Mouse (Mus musculus): ENCODE measurements at regions not wholly inside any gene's neighbourhood (a gene's known extent, or its start where the extent isn't known, plus 50 kb on each side); places are given as distances from the start of the nearest gene placed in this dataset.

DNA sequence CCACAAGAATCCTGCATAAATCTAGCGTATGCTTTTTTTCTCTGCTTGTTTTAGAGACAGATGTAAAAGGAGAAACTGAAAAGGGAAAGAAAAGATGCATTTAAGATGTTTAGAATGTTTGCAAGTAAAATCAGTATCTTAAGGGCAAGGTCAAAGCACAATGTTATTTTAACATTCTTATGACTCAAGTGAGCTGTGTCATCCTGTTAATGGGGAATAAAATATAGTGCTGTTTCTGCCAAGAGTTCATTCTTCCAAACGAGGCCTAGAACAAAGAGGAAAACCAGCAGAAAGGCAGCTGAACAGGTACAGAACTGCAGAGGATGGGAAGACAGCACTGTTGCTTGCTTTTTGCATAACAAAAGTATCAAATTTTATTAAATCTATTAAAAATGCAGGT, 156.7 kb upstream of the Tmtc1 start:
- no peak for DNase-seq (ENCODE audit: low spot score)

DNA sequence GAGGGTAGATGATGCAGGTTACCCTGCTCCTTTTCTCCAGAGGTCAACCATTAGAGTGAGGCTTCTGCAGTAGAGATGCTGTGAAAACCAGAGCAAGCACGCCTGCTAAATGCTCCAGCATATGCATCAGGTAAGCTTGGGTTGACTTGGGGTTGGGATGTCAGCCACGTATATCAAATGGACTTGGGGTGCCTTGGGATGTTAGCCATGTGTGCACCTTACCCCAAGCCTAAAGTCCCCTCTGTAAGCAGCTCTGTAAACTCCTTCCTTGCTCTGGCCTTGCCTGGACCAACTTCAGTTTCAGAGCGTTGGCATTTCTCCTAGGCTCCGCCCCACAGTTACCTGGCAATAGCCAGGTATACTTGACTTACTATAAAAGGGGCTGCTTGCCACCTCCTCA, 155.3 kb upstream of the Tmtc1 start:
- DNase-seq (ENCODE audit: low spot score), result no peak

DNA sequence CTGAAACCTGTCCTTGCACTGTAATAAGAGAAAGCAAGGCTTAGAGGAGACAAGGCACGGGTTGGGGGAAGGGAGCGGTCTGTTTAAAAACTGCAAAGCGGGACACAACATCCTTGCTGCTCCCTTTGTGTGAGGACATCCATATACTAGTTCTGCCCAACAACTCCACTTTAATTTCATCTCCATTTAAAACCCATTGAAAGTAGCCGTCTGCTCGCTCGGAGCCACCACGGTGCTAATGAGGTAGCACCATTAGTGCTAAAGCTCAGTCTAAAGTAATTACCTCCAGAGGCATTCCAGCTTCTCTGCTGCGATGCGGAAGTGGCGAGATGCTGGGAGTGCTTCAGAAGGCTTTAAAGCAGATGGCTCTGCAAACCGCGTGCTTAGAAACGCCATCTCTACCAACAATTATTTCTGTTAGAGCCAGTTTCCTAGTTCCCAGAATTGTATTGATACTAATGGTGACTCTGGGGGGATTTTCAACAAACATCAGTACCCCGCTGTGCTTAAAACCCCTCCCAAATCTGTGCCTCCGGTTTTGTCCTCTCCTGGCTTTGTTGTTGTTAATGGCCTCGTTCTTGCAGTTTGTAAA, 154.7 kb upstream of the Tmtc1 start:
- no peak for DNase-seq (ENCODE audit: low spot score)

DNA sequence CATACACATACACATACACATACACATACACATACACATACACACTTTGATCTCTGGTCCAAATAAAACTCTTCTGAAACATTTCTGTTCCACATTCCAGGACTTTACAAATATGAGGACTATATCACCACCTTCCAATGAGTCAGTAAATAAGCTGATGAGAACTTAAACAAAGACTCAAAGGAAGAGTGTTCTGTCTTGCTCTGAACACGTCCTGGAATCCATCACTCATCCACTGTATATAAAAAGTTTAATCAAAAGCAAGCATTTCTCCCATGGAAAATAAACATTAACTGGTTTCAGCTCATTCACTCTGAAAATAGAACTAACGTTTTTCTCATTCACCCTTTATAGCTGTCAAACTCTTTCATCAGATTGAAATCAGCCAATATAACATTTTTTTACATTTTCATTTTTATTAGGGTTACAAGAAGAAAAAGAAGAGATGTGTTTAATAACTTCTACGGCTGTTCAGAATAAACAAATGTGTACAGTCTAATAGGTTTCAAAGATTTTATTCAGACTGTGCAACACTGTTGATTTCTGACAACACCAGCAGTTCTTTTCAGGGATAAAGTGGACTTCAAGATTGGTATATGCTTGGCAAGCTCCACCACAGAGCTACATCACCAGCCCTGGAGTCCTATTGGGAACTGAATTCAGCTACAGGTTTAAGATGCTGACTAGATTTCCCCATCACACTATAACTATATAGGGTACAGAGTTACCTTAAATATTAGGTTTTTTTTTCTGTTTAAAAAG, 151.0 kb upstream of the Tmtc1 start:
- no peak for DNase-seq (ENCODE audit: low spot score)

DNA sequence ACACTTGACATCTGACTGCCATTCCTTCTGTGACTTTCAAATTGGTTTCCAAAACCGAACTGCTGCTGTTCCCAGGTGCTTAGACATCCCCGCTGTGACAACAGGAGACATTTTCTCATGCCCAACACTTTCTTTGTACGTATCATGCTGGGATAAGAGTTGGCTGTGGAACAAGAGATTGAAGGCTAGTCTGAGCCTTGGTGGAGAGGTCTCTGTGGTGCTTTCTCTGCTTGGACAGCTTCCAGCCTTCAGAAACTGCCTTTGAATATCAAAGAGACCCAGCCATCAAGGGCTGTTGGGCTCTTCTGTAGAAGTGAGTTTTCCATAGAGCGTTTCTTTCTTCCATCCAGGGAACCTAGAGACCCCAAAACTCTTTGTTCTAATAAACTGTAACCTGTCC, 144.8 kb upstream of the Tmtc1 start:
- DNase-seq (ENCODE audit: low spot score), result no peak

DNA sequence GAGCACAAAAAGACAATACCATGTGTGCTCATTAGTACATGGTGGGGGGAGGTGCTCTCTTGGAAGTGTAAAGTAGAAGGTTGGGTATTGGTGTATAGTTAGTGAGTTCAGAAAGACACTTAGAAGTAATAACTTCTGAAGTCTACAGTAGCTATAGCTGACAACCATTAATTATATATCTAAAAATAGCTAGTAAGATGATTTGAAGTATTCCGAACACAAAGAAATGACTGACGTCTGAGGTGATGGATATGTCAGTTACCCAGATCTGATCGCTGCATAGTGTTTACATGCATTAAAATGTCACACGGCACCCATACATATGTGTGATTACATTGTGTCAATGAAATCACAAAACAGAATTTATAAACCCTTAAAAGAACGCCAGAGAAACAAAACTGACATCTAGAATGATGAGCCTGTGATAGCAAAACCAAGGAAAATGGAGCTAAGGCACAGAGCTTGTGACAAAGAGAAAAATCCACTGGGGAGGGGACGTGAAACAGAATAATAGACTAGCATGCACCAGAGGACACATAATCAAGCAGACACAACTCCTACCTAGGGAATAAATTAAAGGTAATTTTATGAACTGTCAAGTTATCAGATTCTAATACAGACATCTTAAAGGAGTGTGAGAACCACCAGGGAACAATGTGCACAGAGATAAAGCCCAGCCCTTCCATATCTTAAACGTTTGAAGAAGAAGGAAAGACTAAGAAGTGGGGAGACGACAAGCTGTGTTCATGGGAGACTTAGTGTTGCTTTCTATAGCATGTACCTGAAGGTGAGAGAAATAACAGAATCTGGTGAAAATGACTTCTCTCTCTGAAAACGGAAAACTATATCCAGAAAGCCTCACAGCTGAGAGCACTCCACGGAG, 142.5 kb upstream of the Tmtc1 start:
- DNase-seq (ENCODE audit: low spot score), result no peak

DNA sequence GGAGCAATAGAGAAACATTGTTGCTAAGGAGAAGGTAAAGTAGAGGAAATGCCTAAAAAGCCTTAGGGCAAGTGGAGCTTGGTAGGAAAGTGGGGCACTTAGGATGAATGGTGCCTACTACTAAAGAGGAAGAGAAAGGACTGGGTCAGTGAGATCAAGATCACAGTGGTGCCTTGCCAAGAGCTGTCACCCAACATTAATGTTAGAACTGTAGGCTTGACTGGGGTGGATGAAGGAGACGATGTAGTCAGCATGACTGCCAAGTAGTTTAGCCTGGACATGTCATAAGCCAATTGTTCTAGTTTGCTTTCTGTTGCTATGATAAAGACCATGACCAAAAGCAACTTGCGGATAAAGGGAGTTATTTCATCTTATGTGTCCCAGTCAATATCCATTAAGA, 139.9 kb upstream of the Tmtc1 start:
- no peak for DNase-seq (ENCODE audit: low spot score)

DNA sequence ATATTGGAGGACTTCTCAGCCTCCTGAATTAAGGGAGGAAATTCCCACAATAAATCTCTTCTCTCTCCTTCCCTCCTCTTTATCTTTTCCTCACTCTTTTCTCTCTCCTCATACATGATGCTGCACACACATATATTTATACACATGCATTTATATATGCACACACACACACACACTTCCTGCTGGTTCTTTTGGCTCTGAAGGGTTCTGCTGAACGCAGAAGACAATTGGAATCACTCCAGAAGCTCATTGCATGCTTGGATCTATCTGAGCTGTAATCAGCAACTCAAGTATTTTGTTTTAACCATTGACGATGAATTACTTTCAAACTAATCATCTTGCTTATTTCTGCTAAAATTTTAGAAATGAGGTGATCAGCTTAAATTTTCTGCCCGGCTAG, 134.1 kb upstream of the Tmtc1 start:
- no peak for DNase-seq (ENCODE audit: low spot score)

DNA sequence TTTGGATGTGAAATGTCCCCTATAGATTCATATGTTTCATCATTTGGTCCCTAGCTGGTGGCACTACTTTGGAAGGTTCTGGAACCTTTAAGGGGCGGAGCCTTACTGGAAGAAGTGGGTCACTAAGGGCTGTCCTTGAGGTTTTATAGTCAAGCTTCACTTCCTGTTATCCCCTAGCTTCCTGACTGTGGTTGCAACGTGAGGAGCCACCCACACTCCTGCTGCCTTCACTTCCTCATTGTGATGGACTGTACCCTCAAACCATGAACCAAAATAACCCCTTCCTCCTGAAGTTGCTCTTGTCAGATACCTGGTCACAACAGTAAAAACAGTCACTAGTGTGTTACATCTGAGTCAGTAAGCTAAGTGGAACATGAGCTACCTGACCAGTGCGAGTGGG, 133.5 kb upstream of the Tmtc1 start:
- DNase-seq (ENCODE audit: low spot score), result no peak

DNA sequence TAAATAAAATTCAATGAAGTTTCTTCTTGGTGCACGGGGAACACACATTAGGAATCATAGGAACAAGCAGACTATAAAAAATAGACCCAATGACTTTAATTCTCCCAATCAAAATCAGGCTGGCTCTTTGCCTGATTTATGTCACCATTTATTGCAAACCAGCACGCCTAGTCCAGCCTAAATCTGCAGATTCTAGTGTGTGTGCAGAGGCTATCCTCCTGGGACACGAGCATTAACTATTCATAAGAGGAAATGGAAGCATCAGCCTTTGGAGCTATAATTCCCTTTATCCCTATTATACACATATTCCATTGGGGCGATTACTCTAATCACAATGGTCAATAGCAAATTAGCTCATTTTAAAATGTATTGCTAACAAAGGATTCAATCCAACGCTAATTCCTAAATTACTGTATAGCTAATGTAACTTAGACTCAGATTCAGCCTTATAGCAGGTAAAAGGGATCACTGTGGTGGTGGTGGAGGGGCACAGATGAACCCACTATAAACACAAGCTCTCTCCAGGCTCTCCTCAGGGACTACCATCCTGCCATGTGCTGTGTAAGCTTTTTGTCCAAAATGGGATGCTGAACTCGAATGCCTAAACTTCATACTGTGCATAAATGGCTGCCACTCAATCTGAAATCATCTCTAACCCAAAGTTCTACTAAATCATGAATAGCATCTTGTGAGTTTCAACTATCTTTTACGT, 130.7 kb upstream of the Tmtc1 start:
- DNase-seq (ENCODE audit: low spot score), result no peak

DNA sequence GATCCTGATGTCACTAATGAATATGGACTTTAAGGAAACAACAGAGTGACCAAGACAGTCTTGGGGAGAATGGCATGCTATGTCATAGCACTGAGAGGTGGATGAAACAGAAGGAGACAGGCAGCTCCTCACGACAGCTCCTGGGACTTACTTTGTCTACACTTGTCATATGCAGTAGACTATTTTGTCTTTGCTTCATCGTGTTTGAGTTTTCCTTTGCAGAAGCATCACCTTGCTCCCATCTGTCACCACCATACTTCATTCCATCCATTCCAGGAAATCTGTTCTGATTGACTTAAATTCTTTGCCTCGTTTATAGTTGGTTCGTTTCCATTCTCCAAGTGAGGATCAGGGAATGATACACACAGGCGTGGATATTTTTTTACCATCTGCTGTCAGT, 128.0 kb upstream of the Tmtc1 start:
- no peak for DNase-seq (ENCODE audit: low spot score)

DNA sequence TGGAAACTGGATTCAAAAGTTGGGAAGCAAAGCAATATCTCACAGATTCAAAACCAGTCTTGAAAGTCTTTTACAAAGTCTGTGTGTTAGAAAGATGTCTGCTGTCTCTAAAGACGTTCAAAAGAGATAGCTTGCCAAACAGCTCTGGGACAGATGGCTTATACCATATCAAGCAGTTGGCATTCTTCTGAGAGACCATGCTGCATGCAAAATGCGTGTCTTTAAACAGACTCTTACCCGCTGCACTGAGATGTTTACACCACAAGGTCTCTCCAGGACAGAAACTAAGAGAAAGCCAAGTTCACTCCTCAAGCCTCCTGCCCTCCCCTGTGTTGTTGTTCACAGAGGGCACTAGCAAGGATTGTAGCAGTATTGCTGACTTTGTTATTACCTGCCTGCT, 127.5 kb upstream of the Tmtc1 start:
- no peak for DNase-seq (ENCODE audit: low spot score)

DNA sequence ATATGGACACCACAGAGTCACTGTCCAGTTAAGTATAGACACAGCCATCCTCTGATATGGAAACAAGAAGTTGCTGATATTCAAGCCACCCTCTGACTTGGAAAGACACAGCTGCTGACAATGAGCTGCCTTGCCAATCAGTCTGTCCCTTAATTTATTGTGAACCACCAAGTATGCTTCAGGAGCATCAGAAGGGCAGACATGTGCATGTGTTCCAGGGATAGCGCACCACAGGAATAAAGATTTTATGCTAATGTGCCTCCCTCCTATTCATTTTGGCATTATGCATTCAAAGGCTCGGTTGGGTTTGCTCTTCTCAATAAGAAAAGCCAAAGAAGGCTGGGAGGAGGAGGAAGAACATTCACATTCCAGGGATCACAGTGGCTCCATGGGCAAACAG, 120.0 kb upstream of the Tmtc1 start:
- no peak for DNase-seq (ENCODE audit: low spot score)

DNA sequence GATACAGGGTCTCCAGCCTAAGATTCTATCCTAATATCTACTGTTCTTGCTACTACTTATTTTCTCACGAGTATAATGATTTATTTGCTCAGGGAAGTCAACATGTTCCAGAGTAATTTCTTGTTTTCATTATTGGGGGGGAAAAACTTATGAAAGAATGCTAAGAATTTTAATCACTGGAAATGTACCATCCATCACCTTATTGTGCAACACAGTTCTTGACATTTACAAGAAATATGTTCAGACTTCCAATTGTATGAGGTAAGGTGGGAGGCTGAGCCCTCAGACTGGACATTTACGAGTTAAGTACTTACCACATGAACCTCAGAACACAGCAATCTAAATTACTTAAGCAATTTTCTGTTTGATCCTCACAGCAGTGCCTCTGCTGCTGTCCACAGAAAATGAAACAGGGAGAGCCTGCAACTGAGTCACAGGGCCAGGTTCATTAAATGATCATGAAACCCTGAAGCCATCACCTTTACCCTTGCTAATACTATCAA, 118.1 kb upstream of the Tmtc1 start:
- DNase-seq (ENCODE audit: low spot score), result no peak

DNA sequence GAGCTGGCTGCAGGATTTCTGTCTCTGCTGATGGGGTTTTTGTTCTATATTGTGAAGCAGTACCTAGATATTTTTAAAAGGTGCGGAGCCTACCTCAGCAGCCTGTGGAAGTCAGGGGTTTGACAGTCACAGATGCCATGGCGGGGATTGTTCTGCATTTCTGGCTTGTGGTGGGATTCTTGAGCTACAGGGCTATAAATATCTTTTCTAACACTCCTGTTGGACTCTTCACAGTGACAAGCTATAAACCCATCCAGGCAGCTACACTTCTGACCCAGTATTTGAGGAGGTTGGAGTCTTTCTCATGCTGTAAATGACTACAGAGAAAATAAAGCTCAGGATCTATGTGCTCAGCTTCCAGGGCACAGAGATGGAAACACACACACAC, 112.3 kb upstream of the Tmtc1 start:
- DNase-seq (ENCODE audit: low spot score), result no peak

DNA sequence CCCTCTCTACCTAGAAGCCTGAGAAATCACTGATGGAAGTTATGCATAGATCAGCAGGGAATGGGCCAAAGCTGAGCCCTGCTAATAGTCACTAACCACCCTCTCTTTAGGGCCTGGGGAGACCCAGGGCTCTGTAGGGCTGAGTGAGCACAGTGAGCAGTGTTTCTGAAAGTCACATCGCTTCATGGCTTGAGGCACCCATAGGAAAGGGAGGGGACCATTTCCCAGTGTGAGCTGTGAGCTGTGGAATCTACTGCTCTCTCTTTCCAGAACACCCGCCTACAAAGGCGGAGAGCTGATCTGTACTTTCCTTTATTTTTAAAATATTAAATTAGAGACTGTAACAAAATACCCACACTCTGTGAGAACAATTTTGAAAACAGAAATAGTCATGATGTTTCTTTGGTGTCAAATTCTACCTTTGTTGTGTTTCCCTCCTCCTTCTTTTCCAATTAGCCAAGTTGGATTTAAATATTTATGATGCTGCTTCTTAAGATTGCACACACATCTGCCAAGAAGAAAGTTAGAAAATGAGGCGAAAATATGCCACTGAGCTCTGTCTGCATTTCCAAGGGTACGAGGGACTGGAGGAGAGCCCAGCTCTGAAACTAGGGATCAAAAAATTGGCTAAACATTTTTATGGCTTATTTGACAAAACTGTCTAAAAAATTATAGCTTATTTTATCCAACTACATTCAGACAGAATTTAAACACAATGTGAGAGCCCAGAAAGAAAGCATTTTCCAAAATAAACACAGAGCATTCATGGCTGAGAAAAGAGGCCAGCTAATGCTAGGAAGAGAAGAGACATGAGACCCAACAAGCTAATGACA, 111.7 kb upstream of the Tmtc1 start:
- no peak for DNase-seq (ENCODE audit: low spot score)

DNA sequence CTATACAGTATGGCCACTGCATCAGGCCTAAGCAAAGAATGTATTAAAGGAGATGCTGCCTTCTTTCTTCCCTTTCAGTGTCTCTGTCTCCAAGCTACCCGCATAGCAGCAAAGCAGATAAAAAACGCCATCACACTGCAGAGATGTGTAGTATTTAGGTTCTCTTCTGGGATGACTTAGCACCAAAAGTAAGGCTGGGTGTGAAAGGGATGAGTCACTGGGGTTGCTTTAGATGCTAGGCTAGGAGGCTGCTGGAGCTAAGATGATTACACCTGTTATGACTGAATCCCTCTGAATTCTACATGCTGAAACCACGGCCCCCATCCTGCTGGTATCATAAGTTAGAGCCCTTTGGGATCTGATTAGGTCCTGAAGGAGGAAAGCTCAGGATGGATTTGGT, 110.3 kb upstream of the Tmtc1 start:
- no peak for DNase-seq (ENCODE audit: low spot score)

DNA sequence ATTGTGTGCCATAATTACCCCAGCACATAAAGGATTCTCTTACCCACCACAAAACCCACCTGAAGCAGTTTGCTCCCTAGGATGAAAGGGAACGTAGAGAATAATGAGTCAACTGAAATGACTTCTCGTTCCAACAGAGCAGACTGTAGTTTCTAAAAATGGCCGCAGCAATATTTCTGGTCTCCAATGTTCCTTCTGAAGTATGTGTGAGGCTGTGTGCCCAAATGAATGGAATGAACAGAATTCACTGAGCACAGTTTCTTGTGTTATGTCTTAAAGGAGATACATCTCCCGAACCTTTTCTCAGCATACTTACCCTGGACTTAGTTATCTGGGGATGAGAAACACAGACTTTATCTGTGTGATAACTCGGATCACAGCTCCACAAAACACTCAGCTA, 109.4 kb upstream of the Tmtc1 start:
- DNase-seq (ENCODE audit: low spot score), result no peak

DNA sequence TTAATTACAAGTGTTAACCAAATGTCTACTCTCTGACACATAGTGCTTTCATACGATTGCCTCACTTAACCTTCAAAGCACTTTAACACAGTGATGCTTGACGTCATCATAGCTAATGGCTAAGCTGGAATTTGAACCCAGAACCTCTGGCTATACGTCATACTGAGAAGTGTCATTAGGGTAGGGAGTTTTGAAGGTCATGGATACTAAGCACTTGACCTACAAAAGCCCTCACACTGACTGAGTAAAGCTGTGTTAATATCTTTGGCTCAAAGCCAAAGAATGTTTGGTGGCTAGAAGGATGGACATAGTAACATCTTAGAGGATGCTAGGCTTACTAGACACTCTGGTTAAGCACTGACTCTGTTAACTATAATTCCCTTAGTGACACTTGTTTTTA, 106.9 kb upstream of the Tmtc1 start:
- DNase-seq (ENCODE audit: low spot score), result no peak

DNA sequence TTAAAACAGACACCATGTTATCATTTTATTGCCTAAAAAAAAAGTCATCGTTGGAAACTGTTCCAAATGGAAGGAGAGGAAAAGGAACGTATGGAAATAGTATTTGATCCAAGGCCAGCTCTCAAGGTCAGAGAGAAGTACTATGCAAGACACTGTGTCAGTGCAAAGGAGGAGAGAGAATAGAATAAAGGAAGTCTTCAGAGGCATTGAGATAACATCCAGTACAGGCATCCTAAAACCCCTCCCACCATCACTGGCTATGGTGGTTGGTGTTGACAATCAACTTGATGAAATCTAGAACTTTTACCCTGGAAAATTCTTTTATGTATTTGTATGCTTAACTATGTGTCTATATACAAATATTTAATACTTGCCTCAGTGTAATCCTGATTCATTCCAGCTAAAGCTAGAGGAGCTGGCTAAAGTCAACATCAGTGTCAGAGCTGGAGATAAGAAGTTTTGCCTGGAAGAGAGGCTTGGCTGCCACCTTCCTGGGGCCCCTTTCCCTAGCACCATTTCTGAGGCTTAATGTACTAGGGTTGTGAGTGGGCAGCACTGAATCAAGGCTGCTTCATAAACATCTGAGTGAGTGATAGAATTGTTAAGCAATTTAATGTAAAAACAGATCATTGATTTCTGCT, 104.1 kb upstream of the Tmtc1 start:
- DNase-seq (ENCODE audit: low spot score), result no peak

DNA sequence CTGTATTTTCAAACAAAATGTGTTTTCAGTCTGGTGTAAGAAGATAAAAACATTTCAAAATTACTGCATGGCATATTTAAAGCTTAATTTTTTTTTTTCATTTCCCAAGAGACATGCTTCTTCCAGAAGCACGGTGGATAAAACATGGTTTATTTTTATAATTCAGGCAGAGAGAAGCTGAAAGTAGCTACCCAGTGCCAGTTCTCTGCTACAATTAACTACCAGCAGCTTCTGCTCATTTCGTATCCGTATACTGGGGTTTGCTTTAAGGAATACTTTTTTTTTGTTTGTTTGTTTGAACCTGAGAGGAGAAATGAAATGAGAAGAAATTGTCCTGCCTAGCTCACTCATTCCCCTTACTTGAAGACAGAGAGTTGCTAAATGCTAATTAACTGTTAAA, 98.9 kb upstream of the Tmtc1 start:
- DNase-seq (ENCODE audit: low spot score), result no peak
